Mouse (Mus musculus) spleen, postnatal 36 days (tissue): ENCODE data around the gene Gabbr2.
"Not testable (repeated sequence)": the region's sequence is repeated elsewhere in the genome, so short reads cannot be mapped to it uniquely, and the experiment has no call there.

Experiments used
- DNase-seq, 2 experiments: peaks; one replicate each; pipeline ENCODE4 v3.0.0; 2022; ENCODE audit warnings: low spot score in 2 of 2, mixed read lengths in 1 of 2

The Gabbr2 gene

GRCm38 (mm10) chr4:46657116-46657515 lies 334.6 kb downstream of the Gabbr2 start:
- peak; percentile 51 to 54 for DNase-seq

DNA sequence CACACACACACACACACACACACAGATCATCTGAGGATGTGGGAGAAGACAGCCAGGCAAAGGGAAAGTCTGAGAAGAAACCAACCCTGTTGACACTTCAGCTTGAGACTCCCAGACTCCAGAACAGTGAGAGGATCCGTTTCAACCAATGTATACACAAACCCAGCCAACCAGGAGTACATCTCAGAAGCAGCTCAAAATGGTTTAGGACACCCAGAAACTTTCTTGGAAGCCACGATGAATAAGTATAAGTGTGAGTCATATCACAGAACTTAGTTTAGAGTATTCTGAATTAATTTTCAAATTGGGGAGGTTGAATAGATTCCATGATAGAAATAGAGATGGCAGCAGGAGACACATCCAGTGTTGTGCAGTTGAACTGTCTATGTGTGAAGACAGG lies 335.7 kb downstream of the Gabbr2 start:
- DNase-seq: no peak

DNA sequence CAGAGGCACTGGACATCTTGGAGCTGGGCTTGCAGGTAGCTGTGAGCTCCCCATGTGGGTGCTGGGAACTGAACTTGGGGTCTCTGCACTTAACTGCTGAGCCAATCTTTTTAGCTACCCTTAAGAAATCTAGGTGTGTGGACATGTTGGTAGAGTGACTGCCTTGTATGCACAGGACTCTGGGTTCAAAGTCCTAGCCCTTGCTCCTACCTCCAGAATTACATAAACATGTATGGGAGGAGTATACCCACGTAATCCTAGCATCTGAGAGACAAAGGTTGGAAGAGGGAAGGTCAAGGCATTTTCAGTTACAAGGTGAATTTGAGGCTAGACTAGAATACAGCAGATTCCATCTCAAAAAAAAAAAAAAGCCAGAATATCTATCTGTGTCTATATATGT lies 336.4 kb downstream of the Gabbr2 start:
- DNase-seq: no peak

DNA sequence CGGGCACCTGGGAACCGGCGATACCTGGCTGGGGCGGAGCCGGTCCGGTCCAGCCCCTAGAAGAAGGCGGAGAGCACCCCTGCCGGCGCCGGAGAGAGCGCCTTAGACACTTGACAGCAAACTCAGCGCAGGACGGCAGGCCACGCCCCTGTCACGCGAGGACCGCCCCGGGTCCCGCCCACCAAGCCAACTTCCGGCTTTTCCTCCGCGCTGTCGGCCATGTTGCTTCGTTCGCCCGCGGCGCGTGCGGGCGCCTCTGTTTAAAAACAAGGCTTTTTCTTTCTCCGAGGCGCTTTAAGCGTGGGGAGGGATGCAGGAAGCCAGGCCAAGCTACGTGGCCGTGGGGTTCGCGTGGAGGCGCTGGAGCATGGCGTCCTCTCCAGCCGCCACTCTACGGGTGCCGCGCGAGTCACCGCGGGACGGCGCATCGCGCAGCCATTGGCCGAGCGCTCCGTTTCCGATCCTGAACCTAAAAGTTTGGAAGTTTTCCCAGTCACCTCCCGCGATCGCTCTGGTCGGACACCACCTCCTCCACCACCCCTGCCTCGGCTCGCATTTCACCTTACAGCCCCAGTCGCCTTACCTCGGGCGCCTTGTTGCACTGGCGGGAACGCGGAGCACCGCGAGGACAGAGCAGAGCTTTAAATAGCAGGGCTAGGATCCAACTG lies 341.5 kb downstream of the Gabbr2 start, which contains the start of gene Tbc1d2:
Tbc1d2 (minus strand) TSS at position 124 of the 668 bp plus-strand sequence.
- peak; percentile 92 for DNase-seq

DNA sequence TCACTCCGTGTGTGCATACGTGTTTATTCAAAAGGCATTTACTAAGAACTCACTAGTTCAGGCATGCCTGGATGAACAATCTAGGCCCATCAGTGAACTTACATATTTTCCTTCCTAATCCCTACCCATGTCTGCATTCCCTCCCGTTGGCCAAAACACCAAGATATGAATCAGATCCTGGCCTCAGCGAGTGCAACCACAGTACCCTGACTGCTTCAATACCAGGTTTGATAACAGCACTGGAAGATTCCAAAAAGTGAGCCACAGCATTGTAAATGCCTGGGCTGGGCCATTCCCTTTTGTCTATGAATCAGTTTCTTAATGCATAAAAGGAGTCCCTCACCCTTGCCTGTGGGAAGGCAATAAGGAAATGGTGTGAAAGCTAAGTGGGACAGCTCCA lies 342.5 kb downstream of the Gabbr2 start:
- no peak for DNase-seq

DNA sequence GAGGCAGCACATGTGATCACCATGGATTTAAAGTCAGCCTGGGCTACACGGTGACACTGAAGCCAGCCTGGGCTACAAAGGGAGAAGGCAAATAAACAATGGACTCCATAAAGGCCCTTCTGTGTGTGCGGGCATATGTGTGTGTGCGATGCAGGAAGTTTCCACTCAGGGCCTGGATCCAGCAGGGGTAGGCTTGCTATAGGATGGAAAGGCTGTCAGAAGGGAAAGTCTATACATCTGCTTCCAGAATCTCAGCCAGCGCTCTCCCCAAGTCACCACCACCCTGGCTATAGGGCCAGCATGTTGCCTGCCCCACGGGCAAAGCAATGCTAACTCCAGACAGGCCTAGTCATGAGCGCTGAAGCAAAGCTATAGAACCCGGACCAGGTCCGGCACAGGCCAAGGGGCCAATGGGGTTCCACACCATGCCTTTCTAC lies 348.0 kb downstream of the Gabbr2 start:
- DNase-seq: no peak

GRCm38 (mm10) chr4:46642924-46643675 lies 348.6 kb downstream of the Gabbr2 start:
- peak in 1 of 2 experiments; percentile 27 for DNase-seq

DNA sequence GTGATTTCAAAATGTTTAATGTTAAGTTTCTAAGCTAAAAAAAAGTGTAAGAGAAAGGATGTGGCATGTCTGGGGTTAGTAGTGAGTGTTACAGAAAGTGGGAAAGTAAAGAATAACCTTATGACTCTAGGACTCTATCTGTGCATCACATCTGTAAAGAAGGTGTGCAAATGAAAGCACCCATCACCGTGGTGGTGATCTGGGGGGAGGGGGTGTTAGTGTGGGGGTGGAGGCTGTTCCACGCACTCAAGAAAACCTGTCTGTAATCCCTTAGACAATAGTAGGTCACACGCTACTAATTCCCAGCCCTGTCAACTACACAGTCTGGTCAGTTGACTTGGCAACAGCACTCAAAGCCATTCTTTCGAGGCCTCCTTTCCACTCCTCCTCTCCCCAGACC lies 350.4 kb downstream of the Gabbr2 start:
- no peak for DNase-seq

- no peak for DNase-seq
Measured at GRCm38 (mm10) chr4:46639866-46640265, 351.8 kb downstream of the Gabbr2 start.

- not testable (repeated sequence) for DNase-seq
Measured at GRCm38 (mm10) chr4:46637250-46637649, 354.4 kb downstream of the Gabbr2 start.

GRCm38 (mm10) chr4:46635702-46636430 lies 355.8 kb downstream of the Gabbr2 start:
- DNase-seq: no peak

- DNase-seq: no peak
Measured at GRCm38 (mm10) chr4:46634881-46635280, 356.8 kb downstream of the Gabbr2 start.

DNA sequence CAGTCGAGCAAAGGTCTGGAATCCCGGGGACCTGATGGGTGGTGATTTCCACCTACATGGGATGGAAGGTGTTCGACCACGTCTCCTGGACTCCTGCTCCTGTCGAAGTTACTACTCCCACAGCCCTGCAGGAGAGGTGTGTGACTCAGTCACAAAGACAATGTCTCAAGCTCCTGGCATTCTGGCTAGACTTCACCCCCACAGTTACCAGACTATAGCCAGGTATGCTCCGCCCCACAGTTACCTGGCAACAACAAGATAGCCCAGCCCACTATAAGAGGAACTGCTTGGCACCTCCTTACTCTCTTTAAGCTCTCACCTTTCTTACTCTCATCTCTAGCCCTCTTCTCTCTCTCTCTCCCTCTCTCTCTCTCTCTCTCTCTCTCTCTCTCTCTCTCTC lies 358.1 kb downstream of the Gabbr2 start:
- DNase-seq: not testable (repeated sequence)

DNA sequence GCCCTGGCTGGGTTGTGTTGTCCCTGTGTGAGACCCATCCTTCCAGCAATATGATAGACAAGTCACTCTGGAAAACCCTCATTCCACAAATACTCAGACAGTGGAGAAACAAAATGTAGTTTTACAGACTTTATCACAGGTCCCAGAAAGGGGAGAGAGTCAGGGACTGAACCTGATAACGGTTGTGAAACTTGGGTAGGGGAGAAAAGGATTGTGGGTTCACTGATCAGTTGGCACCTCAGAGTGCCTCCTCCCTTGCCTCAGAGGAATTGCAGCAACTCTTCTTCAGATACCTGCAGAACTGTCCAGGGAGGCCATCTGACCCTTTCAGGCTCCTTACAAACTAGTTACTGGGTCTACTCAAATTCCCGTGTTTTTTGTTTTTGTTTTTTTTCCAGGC lies 359.2 kb downstream of the Gabbr2 start:
- DNase-seq: no peak

- DNase-seq: peak; percentile 35 to 57
Measured at GRCm38 (mm10) chr4:46630390-46630789, 361.3 kb downstream of the Gabbr2 start.

- no peak for DNase-seq
Measured at GRCm38 (mm10) chr4:46628873-46629272, 362.8 kb downstream of the Gabbr2 start.

- DNase-seq: no peak
Measured at GRCm38 (mm10) chr4:46628081-46628480, 363.6 kb downstream of the Gabbr2 start.

- DNase-seq: no peak
Measured at GRCm38 (mm10) chr4:46625101-46625500, 366.6 kb downstream of the Gabbr2 start.

GRCm38 (mm10) chr4:46623007-46623406 lies 368.7 kb downstream of the Gabbr2 start:
- DNase-seq: no peak

GRCm38 (mm10) chr4:46620946-46621345 lies 370.7 kb downstream of the Gabbr2 start:
- no peak for DNase-seq

GRCm38 (mm10) chr4:46620330-46620729 lies 371.3 kb downstream of the Gabbr2 start:
- DNase-seq: no peak

GRCm38 (mm10) chr4:46618196-46618817 lies 373.4 kb downstream of the Gabbr2 start:
- DNase-seq: no peak
